Mouse (Mus musculus) limb, embryonic 10.5 days (tissue): Measurements from ENCODE around the gene Xrcc3. TPM values are rescaled to one million over a fixed set of nuclear protein-coding genes. Genes with fewer than 3 reads are reported as not detected.

Source experiments
- polyA plus RNA-seq: library from polyadenylated mRNA; unstranded; fragments of >200 nt; fragmentation: Nextera tagmentation; extraction: Ambion mirVana; gene quantifications from 2 replicates; pipeline ENCODE4 v1.2.1, GENCODE M21; 2016

Xrcc3 gene
- polyA plus RNA-seq, 1 experiment from 2014 or later: 21.6 TPM

Other genes starting within 250 kb of the Xrcc3 start
- gene Mark3, start 239.3 kb downstream of the Xrcc3 start, polyA plus RNA-seq: 47.4 and 50.6 TPM in 2 replicates
- gene Ckb, start 141.5 kb downstream of the Xrcc3 start, polyA plus RNA-seq: 46.5 and 55.9 TPM in 2 replicates
- gene Trmt61a, start 135.8 kb downstream of the Xrcc3 start, polyA plus RNA-seq: 18.2 and 21.0 TPM in 2 replicates
- gene Bag5, start 100.6 kb downstream of the Xrcc3 start, polyA plus RNA-seq: 52.6 and 52.9 TPM in 2 replicates
- gene Apopt1, start 100.6 kb downstream of the Xrcc3 start, polyA plus RNA-seq: 57.4 and 64.8 TPM in 2 replicates
- gene Klc1, start 55.0 kb downstream of the Xrcc3 start, polyA plus RNA-seq: 87.5 and 98.0 TPM in 2 replicates
- gene Zfyve21, start 297 bp upstream of the Xrcc3 start, polyA plus RNA-seq: 69.8 and 75.8 TPM in 2 replicates
- gene Ppp1r13b, start 94.2 kb upstream of the Xrcc3 start, polyA plus RNA-seq: 4.8 and 6.0 TPM in 2 replicates
- 608 and 623 TPM in 2 replicates for gene Atp5mpl, start 153.1 kb upstream of the Xrcc3 start, polyA plus RNA-seq
- 0.65 and 0.69 TPM in 2 replicates for gene Tdrd9, start 157.7 kb upstream of the Xrcc3 start, polyA plus RNA-seq
- not detected in 2 replicates for gene Rd3l, start 167.4 kb upstream of the Xrcc3 start, polyA plus RNA-seq